Mouse (Mus musculus) effector memory CD4-positive, alpha-beta T cell, adult 7 months (primary cell): Measurements from ENCODE around the gene Ikzf4. TPM values are rescaled to one million over a fixed set of nuclear protein-coding genes. Genes with fewer than 3 reads are reported as not detected.

Source experiments
- polyA plus RNA-seq: library from polyadenylated mRNA; unstranded; fragments of 100-300 nt; shearing (Covaris generic); gene quantifications from one replicate; pipeline ENCODE4 v1.2.1, GENCODE M21; 2017

The Ikzf4 gene
- polyA plus RNA-seq, result 1.2 TPM

GRCm38 (mm10) chr10:128645111-128646011, at the start of gene Ikzf4:
TSS of gene Ikzf4 (minus strand) at chr10:128645991.

GRCm38 (mm10) chr10:128673763-128674468, 28.1 kb upstream of the Ikzf4 start, which contains the start of gene Suox:
TSS of gene Suox (minus strand) at chr10:128674073.

GRCm38 (mm10) chr10:128626311-128627310, 19.2 kb downstream of the Ikzf4 start, which contains the start of gene Rps26:
TSS of gene Rps26 (minus strand) at chr10:128626747.

GRCm38 (mm10) chr10:128589464-128590192, 56.2 kb downstream of the Ikzf4 start, which contains the start of gene Erbb3:
TSS of gene Erbb3 (minus strand) at chr10:128589652.

Other genes with a start within 250 kb of the Ikzf4 start
- gene Slc39a5, start 244.8 kb downstream of the Ikzf4 start, polyA plus RNA-seq, result 0.74 TPM
- 55.5 TPM for gene Nabp2, start 234.5 kb downstream of the Ikzf4 start, polyA plus RNA-seq
- 21.2 TPM for gene Rnf41, start 234.3 kb downstream of the Ikzf4 start, polyA plus RNA-seq
- gene Smarcc2, start 186.7 kb downstream of the Ikzf4 start, polyA plus RNA-seq, result 79.3 TPM
- gene Myl6, start 151.8 kb downstream of the Ikzf4 start, polyA plus RNA-seq, result 1,223 TPM
- gene Myl6b, start 147.3 kb downstream of the Ikzf4 start, polyA plus RNA-seq, result 2.7 TPM
- gene Esyt1, start 120.1 kb downstream of the Ikzf4 start, polyA plus RNA-seq, result 300 TPM
- gene Zc3h10, start 98.2 kb downstream of the Ikzf4 start, polyA plus RNA-seq, result 38.5 TPM
- gene Rpl41, start 96.7 kb downstream of the Ikzf4 start, polyA plus RNA-seq, result 2,513 TPM
- 19.5 TPM for gene Pa2g4, start 80.0 kb downstream of the Ikzf4 start, polyA plus RNA-seq
- 1.8 TPM for gene Erbb3, start 56.3 kb downstream of the Ikzf4 start, polyA plus RNA-seq
- gene Rps26, start 19.2 kb downstream of the Ikzf4 start, polyA plus RNA-seq, result 444 TPM
- gene Suox, start 28.1 kb upstream of the Ikzf4 start, polyA plus RNA-seq, result 3.7 TPM
- gene Rab5b, start 50.3 kb upstream of the Ikzf4 start, polyA plus RNA-seq, result 21.6 TPM
- 2.7 TPM for gene Pmel, start 58.2 kb upstream of the Ikzf4 start, polyA plus RNA-seq
- gene Cdk2, start 59.0 kb upstream of the Ikzf4 start, polyA plus RNA-seq, result 15.5 TPM
- 511 TPM for gene Dgka, start 98.9 kb upstream of the Ikzf4 start, polyA plus RNA-seq
- gene Pym1, start 101.9 kb upstream of the Ikzf4 start, polyA plus RNA-seq, result 22.9 TPM
- 0.15 TPM for gene Mmp19, start 144.9 kb upstream of the Ikzf4 start, polyA plus RNA-seq
- 65.8 TPM for gene Dnajc14, start 158.1 kb upstream of the Ikzf4 start, polyA plus RNA-seq
- gene Tmem198b, start 158.4 kb upstream of the Ikzf4 start, polyA plus RNA-seq, result 3.0 TPM
- gene Sarnp, start 171.3 kb upstream of the Ikzf4 start, polyA plus RNA-seq, result 120 TPM
- gene Ormdl2, start 175.7 kb upstream of the Ikzf4 start, polyA plus RNA-seq, result 46.6 TPM
- 1.8 TPM for gene Gdf11, start 245.7 kb upstream of the Ikzf4 start, polyA plus RNA-seq